Comparison of ENCODE assay signal across 33 mouse cellular contexts in the genomic region with DNA sequence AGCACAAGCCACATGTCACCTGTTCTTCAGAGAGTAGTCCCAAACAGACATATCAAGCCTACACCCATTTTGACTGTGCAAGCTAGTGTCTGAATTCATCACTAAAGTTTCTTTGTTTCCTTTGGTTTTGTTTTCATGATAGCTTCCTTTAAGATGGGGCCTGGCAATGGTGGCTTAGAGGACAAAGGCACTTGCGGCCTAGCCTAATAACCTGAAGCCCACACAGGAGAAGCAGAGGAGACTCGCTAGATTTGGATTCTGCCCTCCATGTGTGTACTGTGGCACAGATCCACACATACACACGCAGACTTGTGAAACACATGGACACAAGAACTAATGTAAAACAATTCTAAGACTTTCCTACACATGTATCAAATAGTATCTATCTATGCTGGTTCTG.
"Had no signal": no experiment of that assay in that cellular context is flagged by ENCODE, and none has a peak within 500 bp of the region (broad histone marks: within the 10 kb centered on the region; RNA-seq: fewer than 3 reads in every experiment).

No protein-coding gene starts in this region.

- H3K4me3 ChIP-seq: heart, embryonic 12.5 days; heart, embryonic 13.5 days; heart, embryonic 15.5 days; hindbrain, embryonic 10.5 days; hindbrain, embryonic 12.5 days; hindbrain, embryonic 13.5 days; hindbrain, embryonic 15.5 days; intestine, embryonic 15.5 days; kidney, embryonic 15.5 days; layer of hippocampus, adult 2 months; left cerebral cortex, adult 2 months had no signal

- H3K9ac ChIP-seq: heart, embryonic 12.5 days; heart, embryonic 13.5 days; heart, embryonic 15.5 days; hindbrain, embryonic 12.5 days; hindbrain, embryonic 13.5 days; hindbrain, embryonic 14.5 days; hindbrain, embryonic 15.5 days; intestine, embryonic 15.5 days; kidney, embryonic 15.5 days had no signal

- H3K4me1 ChIP-seq: hindbrain, embryonic 12.5 days; hindbrain, embryonic 13.5 days; hindbrain, embryonic 15.5 days; intestine, embryonic 15.5 days had no signal

- H3K27me3 ChIP-seq: heart, embryonic 12.5 days; heart, embryonic 13.5 days; heart, embryonic 15.5 days; hindbrain, embryonic 12.5 days; hindbrain, embryonic 13.5 days; hindbrain, embryonic 15.5 days; intestine, embryonic 15.5 days; kidney, embryonic 15.5 days had no signal

- ATAC-seq: hindbrain, embryonic 16.5 days; hindbrain, postnatal 0 days; inflammation-experienced regulatory T-cells, adult 6 months; intestine, embryonic 15.5 days; intestine, embryonic 16.5 days; intestine, postnatal 0 days had no signal

- DNase-seq: heart, postnatal 36 days; heart, postnatal 4 days; kidney, adult 11 months; kidney, adult 18-20 months; kidney, adult 2 months; kidney, adult 8-10 months; kidney, adult 9 months; kidney, postnatal 10 days; kidney, postnatal 14 days; kidney, postnatal 25 days; kidney, postnatal 36 days; kidney, postnatal 4 days; layer of hippocampus, adult 9-11 months; layer of hippocampus, postnatal 36 days had no signal

- H3K36me3 ChIP-seq: heart, embryonic 12.5 days; heart, embryonic 13.5 days; heart, embryonic 15.5 days; hindbrain, embryonic 10.5 days; hindbrain, embryonic 12.5 days; hindbrain, embryonic 13.5 days; hindbrain, embryonic 15.5 days; intestine, embryonic 15.5 days; kidney, embryonic 15.5 days had no signal

- H3K9me3 ChIP-seq: heart, embryonic 12.5 days; heart, embryonic 13.5 days; heart, embryonic 15.5 days; hindbrain, embryonic 10.5 days; hindbrain, embryonic 12.5 days; hindbrain, embryonic 13.5 days; hindbrain, embryonic 15.5 days; intestine, embryonic 15.5 days; kidney, embryonic 15.5 days had no signal

- H3K4me2 ChIP-seq: heart, embryonic 11.5 days; heart, embryonic 12.5 days; heart, embryonic 13.5 days; heart, embryonic 15.5 days; hindbrain, embryonic 12.5 days; hindbrain, embryonic 13.5 days; hindbrain, embryonic 14.5 days; hindbrain, embryonic 15.5 days; intestine, embryonic 15.5 days; kidney, embryonic 15.5 days had no signal

- H3K27ac ChIP-seq: heart, embryonic 13.5 days; heart, embryonic 15.5 days; hindbrain, embryonic 10.5 days; hindbrain, embryonic 12.5 days; hindbrain, embryonic 13.5 days; hindbrain, embryonic 14.5 days; hindbrain, embryonic 15.5 days; hindbrain, postnatal 0 days; intestine, embryonic 15.5 days; kidney, embryonic 15.5 days; kidney, postnatal 0 days; layer of hippocampus, adult 2 months; left cerebral cortex, adult 2 months had no signal
